Mouse (Mus musculus): ENCODE measurements at regions not wholly inside any gene's neighbourhood (a gene's known extent, or its start where the extent isn't known, plus 50 kb on each side); places are given as distances from the start of the nearest gene placed in this dataset.
A peak's percentile ranks its signal among the peaks of the same experiment; 100 is the strongest.

- no peak overlapping the region for H3K9ac ChIP-seq (ENCODE audit: low read depth, low read length)
- no peaks in the 10 kb centered on the region for H3K4me1 ChIP-seq (replicated peaks; ENCODE audit: control insufficient read depth, insufficient read depth, low read length)
- no peaks in the 10 kb centered on the region for H3K9me3 ChIP-seq (ENCODE audit: control insufficient read depth, low read length)
- 71% methylated on average over 7 of the region's 7 CpGs for WGBS
- no peak overlapping the region for H3K4me2 ChIP-seq (replicated peaks; ENCODE audit: low read depth, low read length)
- DNase-seq (ENCODE audit: low spot score) (no peak), ATAC-seq (ENCODE audit: low FRiP score) (no peak)
- no peaks in the 10 kb centered on the region for H3K36me3 ChIP-seq (ENCODE audit: control insufficient read depth, insufficient read depth, low read length)
- no peaks in the 10 kb centered on the region for H3K27me3 ChIP-seq (ENCODE audit: control insufficient read depth, insufficient read depth, low read length)
- no peak overlapping the region for H3K4me3 ChIP-seq (ENCODE audit: low read depth, low read length)
- no peak overlapping the region for H3K27ac ChIP-seq (ENCODE audit: low read depth, low read length)
Observed at GRCm38 (mm10) chr4:84018774-84019173, 493.4 kb downstream of the Ccdc171 start.

GRCm38 (mm10) chr4:84019500-84020255 lies 494.3 kb downstream of the Ccdc171 start:
- DNase-seq (ENCODE audit: low spot score) (no peak), ATAC-seq (ENCODE audit: low FRiP score) (no peak)
- H3K27ac ChIP-seq (ENCODE audit: low read depth, low read length): no peak overlapping the region
- H3K36me3 ChIP-seq (ENCODE audit: control insufficient read depth, insufficient read depth, low read length): no peaks in the 10 kb centered on the region
- no peaks in the 10 kb centered on the region for H3K27me3 ChIP-seq (ENCODE audit: control insufficient read depth, insufficient read depth, low read length)
- H3K4me3 ChIP-seq (ENCODE audit: low read depth, low read length): no peak overlapping the region
- WGBS: 75% methylated on average over 14 of the region's 14 CpGs
- H3K9me3 ChIP-seq (ENCODE audit: control insufficient read depth, low read length): no peaks in the 10 kb centered on the region
- H3K4me1 ChIP-seq (replicated peaks; ENCODE audit: control insufficient read depth, insufficient read depth, low read length): no peaks in the 10 kb centered on the region
- H3K9ac ChIP-seq (ENCODE audit: low read depth, low read length): no peak overlapping the region
- H3K4me2 ChIP-seq (replicated peaks; ENCODE audit: low read depth, low read length): no peak overlapping the region

- Histone ChIP-seq H3K9me3 (ENCODE audit: control insufficient read depth, low read length) (no peaks in the 10 kb centered on the region), H3K4me1 (replicated peaks; ENCODE audit: control insufficient read depth, insufficient read depth, low read length) (no peaks in the 10 kb centered on the region), H3K4me2 (replicated peaks; ENCODE audit: low read depth, low read length) (no peak overlapping the region), H3K36me3 (ENCODE audit: control insufficient read depth, insufficient read depth, low read length) (no peaks in the 10 kb centered on the region), H3K4me3 (ENCODE audit: low read depth, low read length) (no peak overlapping the region), H3K27me3 (ENCODE audit: control insufficient read depth, insufficient read depth, low read length) (no peaks in the 10 kb centered on the region), H3K9ac (ENCODE audit: low read depth, low read length) (no peak overlapping the region), H3K27ac (ENCODE audit: low read depth, low read length) (no peak overlapping the region)
- WGBS: 81% methylated on average over 1 of the region's 1 CpGs
- no peak for DNase-seq (ENCODE audit: low spot score)
- no peak for ATAC-seq (ENCODE audit: low FRiP score)
Observed at GRCm38 (mm10) chr4:84020692-84021091, 495.3 kb downstream of the Ccdc171 start.

DNA sequence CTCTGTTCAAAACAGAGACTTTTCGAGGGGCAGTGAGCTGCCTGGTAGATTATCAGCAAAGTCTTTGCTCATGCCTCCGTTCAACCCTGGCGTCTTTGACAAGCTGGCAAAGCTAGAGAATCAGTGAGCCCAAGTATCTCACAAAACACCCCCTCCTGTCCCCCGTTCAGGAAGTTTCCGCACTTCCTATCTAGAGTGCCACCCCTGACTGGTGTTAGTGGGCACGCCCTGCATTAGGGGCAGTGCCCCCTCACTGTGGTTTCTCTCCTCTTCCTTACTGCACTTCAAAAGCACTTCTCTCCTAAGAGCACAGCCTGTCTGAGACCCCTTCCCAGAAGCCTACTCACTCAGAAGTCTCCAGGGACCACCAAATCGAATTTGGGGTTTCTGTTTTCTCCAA lies 497.0 kb downstream of the Ccdc171 start:
- Histone ChIP-seq H3K4me1 (replicated peaks; ENCODE audit: control insufficient read depth, insufficient read depth, low read length) (no peaks in the 10 kb centered on the region), H3K9ac (ENCODE audit: low read depth, low read length) (no peak overlapping the region), H3K4me2 (replicated peaks; ENCODE audit: low read depth, low read length) (no peak overlapping the region), H3K36me3 (ENCODE audit: control insufficient read depth, insufficient read depth, low read length) (no peaks in the 10 kb centered on the region), H3K27me3 (ENCODE audit: control insufficient read depth, insufficient read depth, low read length) (no peaks in the 10 kb centered on the region), H3K4me3 (ENCODE audit: low read depth, low read length) (no peak overlapping the region), H3K27ac (ENCODE audit: low read depth, low read length) (no peak overlapping the region), H3K9me3 (ENCODE audit: control insufficient read depth, low read length) (no peaks in the 10 kb centered on the region)
- no peak for DNase-seq (ENCODE audit: low spot score)
- 87% methylated on average over 7 of the region's 7 CpGs for WGBS
- no peak for ATAC-seq (ENCODE audit: low FRiP score)

- H3K27ac ChIP-seq (ENCODE audit: low read depth, low read length): no peak overlapping the region
- no peak for DNase-seq (ENCODE audit: low spot score)
- H3K36me3 ChIP-seq (ENCODE audit: control insufficient read depth, insufficient read depth, low read length): no peaks in the 10 kb centered on the region
- H3K4me1 ChIP-seq (replicated peaks; ENCODE audit: control insufficient read depth, insufficient read depth, low read length): 0 out of 2 replicates have a peak, but pooled peaks cover 2% of the 10 kb centered on the region
- no peaks in the 10 kb centered on the region for H3K27me3 ChIP-seq (ENCODE audit: control insufficient read depth, insufficient read depth, low read length)
- no peak overlapping the region for H3K4me2 ChIP-seq (replicated peaks; ENCODE audit: low read depth, low read length)
- WGBS: 77% methylated on average over 8 of the region's 8 CpGs
- no peaks in the 10 kb centered on the region for H3K9me3 ChIP-seq (ENCODE audit: control insufficient read depth, low read length)
- H3K4me3 ChIP-seq (ENCODE audit: low read depth, low read length): no peak overlapping the region
- no peak for ATAC-seq (ENCODE audit: low FRiP score)
- no peak overlapping the region for H3K9ac ChIP-seq (ENCODE audit: low read depth, low read length)
Observed at GRCm38 (mm10) chr4:84026144-84026543, 500.8 kb downstream of the Ccdc171 start.

DNA sequence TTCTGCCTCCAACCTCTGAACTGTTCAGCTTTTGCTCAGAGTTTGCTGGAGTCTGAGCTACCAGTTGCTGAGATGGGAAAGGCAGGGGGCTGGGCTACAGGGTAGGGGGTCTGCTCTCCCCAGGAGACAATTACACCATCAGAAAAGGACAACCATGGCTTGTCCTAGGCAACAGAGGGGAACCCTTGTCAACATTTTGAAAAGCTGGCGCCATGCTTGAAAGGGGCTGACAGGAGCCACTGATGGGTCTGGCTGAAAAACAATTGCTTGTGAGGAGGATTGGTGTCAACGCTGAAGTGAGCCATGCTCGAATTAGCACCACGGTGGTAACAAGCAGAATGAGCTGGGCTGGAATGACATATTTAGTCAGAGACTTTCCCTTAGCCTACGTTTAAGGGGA lies 502.8 kb downstream of the Ccdc171 start:
- H3K9ac ChIP-seq (ENCODE audit: low read depth, low read length): no peak overlapping the region
- H3K4me3 ChIP-seq (ENCODE audit: low read depth, low read length): no peak overlapping the region
- H3K27me3 ChIP-seq (ENCODE audit: control insufficient read depth, insufficient read depth, low read length): no peaks in the 10 kb centered on the region
- no peaks in the 10 kb centered on the region for H3K9me3 ChIP-seq (ENCODE audit: control insufficient read depth, low read length)
- H3K4me1 ChIP-seq (replicated peaks; ENCODE audit: control insufficient read depth, insufficient read depth, low read length): 0 out of 2 replicates have a peak, but pooled peaks cover 2% of the 10 kb centered on the region
- H3K36me3 ChIP-seq (ENCODE audit: control insufficient read depth, insufficient read depth, low read length): no peaks in the 10 kb centered on the region
- no peak overlapping the region for H3K27ac ChIP-seq (ENCODE audit: low read depth, low read length)
- 15% methylated on average over 5 of the region's 5 CpGs for WGBS
- no peak overlapping the region for H3K4me2 ChIP-seq (replicated peaks; ENCODE audit: low read depth, low read length)
- DNase-seq (ENCODE audit: low spot score) (no peak), ATAC-seq (ENCODE audit: low FRiP score) (peak; percentile 64)

- no peaks in the 10 kb centered on the region for H3K36me3 ChIP-seq (ENCODE audit: control insufficient read depth, insufficient read depth, low read length)
- 0 out of 2 replicates have a peak, but pooled peaks cover 2% of the 10 kb centered on the region for H3K4me1 ChIP-seq (replicated peaks; ENCODE audit: control insufficient read depth, insufficient read depth, low read length)
- H3K9ac ChIP-seq (ENCODE audit: low read depth, low read length): no peak overlapping the region
- no peak overlapping the region for H3K27ac ChIP-seq (ENCODE audit: low read depth, low read length)
- H3K27me3 ChIP-seq (ENCODE audit: control insufficient read depth, insufficient read depth, low read length): no peaks in the 10 kb centered on the region
- H3K4me2 ChIP-seq (replicated peaks; ENCODE audit: low read depth, low read length): no peak overlapping the region
- DNase-seq (ENCODE audit: low spot score) (no peak), ATAC-seq (ENCODE audit: low FRiP score) (no peak)
- no peaks in the 10 kb centered on the region for H3K9me3 ChIP-seq (ENCODE audit: control insufficient read depth, low read length)
- no peak overlapping the region for H3K4me3 ChIP-seq (ENCODE audit: low read depth, low read length)
- WGBS: 72% methylated on average over 5 of the region's 5 CpGs
Observed at GRCm38 (mm10) chr4:84030916-84031315, 505.6 kb downstream of the Ccdc171 start.

DNA sequence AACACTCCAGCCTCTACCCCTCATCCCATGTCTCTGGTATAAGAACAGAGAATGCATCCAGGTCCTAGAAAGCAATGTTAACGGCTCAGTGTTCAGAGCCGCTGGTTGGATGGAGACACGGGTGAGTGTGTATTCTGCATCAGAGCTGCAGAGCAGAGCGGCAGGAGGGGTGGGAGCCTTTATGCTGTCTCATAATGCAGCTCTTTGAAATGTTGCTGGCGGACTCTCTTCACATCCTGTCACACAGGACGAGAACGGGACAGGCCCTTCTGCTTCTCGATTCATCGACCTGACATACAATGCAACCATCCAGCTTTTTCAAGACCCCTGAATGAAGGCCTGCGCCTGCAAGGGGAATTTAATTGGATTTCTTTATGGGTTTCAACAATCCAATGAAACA lies 507.2 kb downstream of the Ccdc171 start:
- Histone ChIP-seq H3K36me3 (ENCODE audit: control insufficient read depth, insufficient read depth, low read length) (no peaks in the 10 kb centered on the region), H3K4me2 (replicated peaks; ENCODE audit: low read depth, low read length) (no peak overlapping the region), H3K4me3 (ENCODE audit: low read depth, low read length) (no peak overlapping the region), H3K27ac (ENCODE audit: low read depth, low read length) (no peak overlapping the region), H3K9ac (ENCODE audit: low read depth, low read length) (no peak overlapping the region), H3K4me1 (replicated peaks; ENCODE audit: control insufficient read depth, insufficient read depth, low read length) (0 out of 2 replicates have a peak, but pooled peaks cover 2% of the 10 kb centered on the region), H3K9me3 (ENCODE audit: control insufficient read depth, low read length) (no peaks in the 10 kb centered on the region), H3K27me3 (ENCODE audit: control insufficient read depth, insufficient read depth, low read length) (no peaks in the 10 kb centered on the region)
- 45% methylated on average over 10 of the region's 10 CpGs for WGBS
- ATAC-seq (ENCODE audit: low FRiP score) (peak; percentile 51; the same call in 1 of the 2 replicates), DNase-seq (ENCODE audit: low spot score) (peak; percentile 33)

- Histone ChIP-seq H3K27ac (ENCODE audit: low read depth, low read length) (no peak overlapping the region), H3K9me3 (ENCODE audit: control insufficient read depth, low read length) (no peaks in the 10 kb centered on the region), H3K4me3 (ENCODE audit: low read depth, low read length) (no peak overlapping the region), H3K4me2 (replicated peaks; ENCODE audit: low read depth, low read length) (no peak overlapping the region), H3K36me3 (ENCODE audit: control insufficient read depth, insufficient read depth, low read length) (no peaks in the 10 kb centered on the region), H3K4me1 (replicated peaks; ENCODE audit: control insufficient read depth, insufficient read depth, low read length) (no peaks in the 10 kb centered on the region), H3K27me3 (ENCODE audit: control insufficient read depth, insufficient read depth, low read length) (no peaks in the 10 kb centered on the region), H3K9ac (ENCODE audit: low read depth, low read length) (no peak overlapping the region)
- no peak for DNase-seq (ENCODE audit: low spot score)
- no peak for ATAC-seq (ENCODE audit: low FRiP score)
- whole genome bisulfite sequencing: 100% methylated on average over 1 of the region's 1 CpGs
Observed at GRCm38 (mm10) chr4:84035347-84035746, 510.0 kb downstream of the Ccdc171 start.

Measured in hindbrain, embryonic 11.5 days (tissue).